Mouse (Mus musculus): ENCODE measurements around the gene Dhx9. TPM values are rescaled to one million over a fixed set of nuclear protein-coding genes. Genes with fewer than 3 reads are reported as not detected.

Dhx9 gene
- polyA plus RNA-seq, 2 experiments, result 9.8 to 52.5 TPM

DNA sequence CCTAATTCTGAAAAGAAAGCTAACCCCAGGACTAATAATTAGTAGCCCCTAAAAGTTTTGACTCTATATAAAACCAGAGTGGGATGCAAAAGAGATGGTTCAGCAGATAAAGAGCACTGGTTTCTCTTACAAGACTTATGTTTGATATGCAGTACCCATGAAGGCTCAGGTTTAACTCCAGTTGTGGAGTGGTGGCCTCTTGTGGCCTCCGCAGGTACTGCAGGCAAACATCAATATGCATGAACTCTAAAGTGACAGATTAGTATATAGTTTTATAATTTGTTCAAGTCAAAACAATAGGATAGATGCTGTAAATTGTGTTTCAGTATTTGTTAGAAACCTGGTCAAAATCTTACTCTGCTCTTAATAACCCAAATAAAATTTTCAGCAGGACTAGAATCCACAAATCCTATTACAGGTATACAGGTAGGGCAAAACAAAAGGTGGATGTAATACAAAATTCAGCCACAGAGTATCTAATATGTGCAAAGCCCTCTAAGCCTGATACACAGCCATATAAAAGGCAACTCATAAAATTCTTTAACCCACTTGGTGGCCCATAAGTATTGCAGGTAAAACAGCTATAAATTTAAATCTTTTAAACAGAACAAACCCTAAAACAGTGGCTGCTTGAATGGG is 7.0 kb downstream of the Dhx9 start:
- peak; percentile 50; the same call in 1 of the 2 replicates for ATAC-seq (ENCODE audit: insufficient read depth)
- TF ChIP-seq EP300 (IDR thresholded peaks at IDR 0.05; ENCODE audit: low read depth), result no peak
- peak; percentile 86 for TF ChIP-seq CTCF (IDR thresholded peaks at IDR 0.05; ENCODE audit: low read depth)
- 26% methylated on average over 1 of the region's 1 CpGs for WGBS (ENCODE audit: insufficient replicate concordance)

DNA sequence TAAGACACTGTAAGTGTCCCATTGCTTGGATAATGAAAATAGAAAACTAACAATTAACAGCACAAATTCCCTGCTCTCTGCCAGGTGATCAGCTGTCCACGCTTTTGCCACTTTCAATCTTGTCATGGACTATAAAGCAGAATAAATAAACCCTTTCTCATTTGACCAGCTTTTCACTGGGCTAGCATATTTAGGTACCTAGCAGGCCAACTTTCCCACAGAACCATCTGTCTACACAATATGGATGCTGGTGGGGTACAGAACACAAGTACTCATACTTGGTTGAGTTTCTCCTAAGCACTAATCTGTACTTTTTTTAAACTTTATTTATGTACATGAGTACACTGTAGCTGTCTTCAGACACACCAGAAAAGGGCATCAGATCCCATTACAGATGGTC is 8.2 kb downstream of the Dhx9 start:
- Histone ChIP-seq H3K27me3 (ENCODE audit: control insufficient read depth, insufficient read depth, low read length) (no peaks in the 10 kb centered on the region), H3K4me3 (ENCODE audit: insufficient read depth in 1 of 2, low read depth in 2 of 2, low read length in 2 of 2) (no peak overlapping the region), H3K9me3 (ENCODE audit: control insufficient read depth, low read length) (no peaks in the 10 kb centered on the region), H3K27ac (no peak overlapping the region), H3K9ac (replicated peaks) (no peak overlapping the region), H3K36me3 (replicated peaks; ENCODE audit: control insufficient read depth, insufficient read depth, low read depth) (peaks cover 88% of the 10 kb centered on the region), H3K4me1 (replicated peaks; ENCODE audit: control insufficient read depth in 2 of 2, insufficient read depth in 2 of 2, low read length in 1 of 2) (no peaks in the 10 kb centered on the region), H3K4me2 (ENCODE audit: low read depth) (no peak overlapping the region)
- no peak for ATAC-seq (ENCODE audit: insufficient read depth)
- WGBS (ENCODE audit: insufficient replicate concordance), result 88% methylated on average over 1 of the region's 1 CpGs
- TF ChIP-seq CTCF (IDR thresholded peaks at IDR 0.05; ENCODE audit: low read depth), result no peak
- DNase-seq (ENCODE audit: low read depth in 3 of 3, low spot score in 3 of 3), result no peak

More for the DNA sequence above, 7.0 kb downstream of the Dhx9 start:
- Histone ChIP-seq H3K4me1 (replicated peaks; ENCODE audit: control insufficient read depth in 2 of 2, insufficient read depth in 2 of 2, low read length in 1 of 2) (peaks cover 9 to 11% of the 10 kb centered on the region in 2 experiments), H3K36me3 (replicated peaks; ENCODE audit: control insufficient read depth, insufficient read depth, low read depth) (peaks cover 80% of the 10 kb centered on the region), H3K4me2 (ENCODE audit: low read depth) (no peak overlapping the region), H3K27ac (no peak overlapping the region), H3K4me3 (ENCODE audit: insufficient read depth in 1 of 2, low read depth in 2 of 2, low read length in 2 of 2) (no peak overlapping the region), H3K9ac (replicated peaks) (no peak overlapping the region), H3K9me3 (ENCODE audit: control insufficient read depth, low read length) (no peaks in the 10 kb centered on the region), H3K27me3 (ENCODE audit: control insufficient read depth, insufficient read depth, low read length) (no peaks in the 10 kb centered on the region)
- peak in 2 of 3 experiments; percentile 53 to 58 for DNase-seq (ENCODE audit: low read depth in 3 of 3, low spot score in 3 of 3)

DNA sequence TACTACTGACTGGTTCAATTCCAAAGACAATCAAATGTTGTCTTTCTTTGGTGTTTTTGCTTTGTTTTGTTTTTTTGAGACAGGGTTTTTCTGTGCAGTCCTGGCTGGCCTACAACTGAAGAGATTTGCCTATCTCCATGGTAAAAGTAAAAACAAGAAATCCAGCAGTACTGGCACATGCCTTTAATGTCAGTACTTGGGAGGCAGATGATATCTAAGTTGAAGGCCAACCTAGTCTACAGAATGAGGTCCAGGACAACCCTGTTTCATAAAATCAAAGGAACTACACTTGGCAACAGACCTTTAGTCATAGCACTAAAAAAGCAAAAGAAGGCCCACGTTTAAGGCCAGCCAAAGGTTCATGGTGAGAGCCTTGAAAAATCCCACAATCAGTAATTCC is 25.7 kb downstream of the Dhx9 start:
- DNase-seq (ENCODE audit: low read depth in 3 of 3, low spot score in 3 of 3) (no peak), ATAC-seq (ENCODE audit: insufficient read depth) (no peak)
- Histone ChIP-seq H3K36me3 (replicated peaks; ENCODE audit: control insufficient read depth, insufficient read depth, low read depth) (peaks cover 88% of the 10 kb centered on the region), H3K27ac (no peak overlapping the region), H3K4me1 (replicated peaks; ENCODE audit: control insufficient read depth in 2 of 2, insufficient read depth in 2 of 2, low read length in 1 of 2) (no peaks in the 10 kb centered on the region), H3K27me3 (ENCODE audit: control insufficient read depth, insufficient read depth, low read length) (no peaks in the 10 kb centered on the region), H3K4me3 (ENCODE audit: insufficient read depth in 1 of 2, low read depth in 2 of 2, low read length in 2 of 2) (no peak overlapping the region), H3K4me2 (ENCODE audit: low read depth) (no peak overlapping the region), H3K9ac (replicated peaks) (no peak overlapping the region), H3K9me3 (ENCODE audit: control insufficient read depth, low read length) (no peaks in the 10 kb centered on the region)
- TF ChIP-seq EP300 (IDR thresholded peaks at IDR 0.05; ENCODE audit: low read depth), result no peak
- no peak for TF ChIP-seq CTCF (IDR thresholded peaks at IDR 0.05; ENCODE audit: low read depth)
- 71% methylated on average over 1 of the region's 1 CpGs for WGBS (ENCODE audit: insufficient replicate concordance)

DNA sequence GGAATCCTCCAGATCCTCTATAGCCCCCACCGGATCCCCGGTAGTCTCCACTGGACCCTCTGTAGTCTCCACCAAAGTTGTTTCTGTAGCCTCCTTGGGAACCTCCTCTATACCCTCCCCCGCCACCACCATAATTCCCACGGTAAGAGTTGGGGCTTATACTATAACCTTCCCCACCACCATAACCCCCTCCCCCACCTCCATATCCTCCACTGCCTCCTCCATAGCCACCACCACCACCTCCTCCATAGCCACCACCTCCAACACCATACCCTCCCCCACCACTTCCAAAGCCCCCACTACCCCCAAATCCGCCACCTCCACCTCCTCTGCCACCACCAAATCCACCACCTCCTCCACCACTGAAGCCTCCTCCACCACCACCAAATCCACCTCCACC is 31.3 kb downstream of the Dhx9 start:
- H3K4me1 ChIP-seq (replicated peaks; ENCODE audit: control insufficient read depth in 2 of 2, insufficient read depth in 2 of 2, low read length in 1 of 2), result no peaks in the 10 kb centered on the region
- no peak overlapping the region for H3K4me2 ChIP-seq (ENCODE audit: low read depth)
- no peak overlapping the region for H3K27ac ChIP-seq
- 85% methylated on average over 5 of the region's 5 CpGs for WGBS (ENCODE audit: insufficient replicate concordance)
- TF ChIP-seq CTCF (IDR thresholded peaks at IDR 0.05; ENCODE audit: low read depth), result no peak
- ATAC-seq (ENCODE audit: insufficient read depth), result peak; percentile 11; the same call in 1 of the 2 replicates
- no peak overlapping the region for H3K4me3 ChIP-seq (ENCODE audit: insufficient read depth in 1 of 2, low read depth in 2 of 2, low read length in 2 of 2)
- no peak for DNase-seq (ENCODE audit: low read depth in 3 of 3, low spot score in 3 of 3)
- H3K27me3 ChIP-seq (ENCODE audit: control insufficient read depth, insufficient read depth, low read length), result no peaks in the 10 kb centered on the region
- H3K36me3 ChIP-seq (replicated peaks; ENCODE audit: control insufficient read depth, insufficient read depth, low read depth), result peaks cover 55% of the 10 kb centered on the region
- no peak overlapping the region for H3K9ac ChIP-seq (replicated peaks)
- no peaks in the 10 kb centered on the region for H3K9me3 ChIP-seq (ENCODE audit: control insufficient read depth, low read length)

DNA sequence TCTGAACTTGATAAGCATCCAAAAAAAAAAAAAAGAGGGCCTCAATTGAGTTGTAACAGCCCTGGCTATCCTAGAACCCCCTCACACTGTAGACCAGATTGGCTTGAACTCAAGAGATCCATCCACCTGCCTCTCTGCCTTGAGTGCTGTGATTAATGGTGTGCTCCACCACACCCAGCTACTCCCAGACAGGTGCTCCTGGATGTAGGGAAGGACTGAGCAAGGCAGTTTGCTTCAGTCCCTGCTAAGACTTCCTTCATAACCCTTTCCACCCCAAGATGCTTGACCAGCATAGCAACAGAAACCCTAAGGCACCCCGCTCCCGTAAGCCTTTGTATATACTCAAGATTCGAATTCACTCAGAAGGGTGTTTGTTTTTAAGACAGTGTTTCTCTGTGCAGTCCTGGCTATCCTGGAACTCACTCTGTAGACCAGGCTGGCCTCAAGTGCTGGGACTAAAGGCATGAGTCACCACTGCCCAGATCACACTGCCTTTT is 34.3 kb downstream of the Dhx9 start:
- Histone ChIP-seq H3K4me2 (ENCODE audit: low read depth) (no peak overlapping the region), H3K4me3 (ENCODE audit: insufficient read depth in 1 of 2, low read depth in 2 of 2, low read length in 2 of 2) (no peak overlapping the region), H3K27me3 (ENCODE audit: control insufficient read depth, insufficient read depth, low read length) (no peaks in the 10 kb centered on the region), H3K4me1 (replicated peaks; ENCODE audit: control insufficient read depth in 2 of 2, insufficient read depth in 2 of 2, low read length in 1 of 2) (no peaks in the 10 kb centered on the region), H3K36me3 (replicated peaks; ENCODE audit: control insufficient read depth, insufficient read depth, low read depth) (peaks cover 28% of the 10 kb centered on the region), H3K9me3 (ENCODE audit: control insufficient read depth, low read length) (no peaks in the 10 kb centered on the region), H3K27ac (no peak overlapping the region), H3K9ac (replicated peaks) (no peak overlapping the region)
- ATAC-seq (ENCODE audit: insufficient read depth) (peak; percentile 17; the same call in 1 of the 2 replicates), DNase-seq (ENCODE audit: low read depth in 3 of 3, low spot score in 3 of 3) (no peak)
- TF ChIP-seq CTCF (IDR thresholded peaks at IDR 0.05; ENCODE audit: low read depth) (no peak), EP300 (IDR thresholded peaks at IDR 0.05; ENCODE audit: low read depth) (no peak)
- WGBS (ENCODE audit: insufficient replicate concordance), result 86% methylated on average over 3 of the region's 3 CpGs

Measured in liver, embryonic 14.5 days (tissue).